Mouse (Mus musculus) testis, adult 2 months (tissue): ENCODE data around the gene Olfr45. TPM values are rescaled to one million over a fixed set of nuclear protein-coding genes. Genes with fewer than 3 reads are reported as not detected.

ENCODE experiments used
- H3K27ac ChIP-seq: fragments of 200-500 bp; 2 replicates; pipeline ENCODE4 v1.5.1; 2012; ENCODE audit warnings: low read depth, low read length; ENCODE audit not compliant: control insufficient read depth, insufficient read depth
- H3K27me3 ChIP-seq: fragments of 200-500 bp; 2 replicates; pipeline ENCODE4 v1.6.1; 2012; ENCODE audit warnings: mild to moderate bottlenecking, low read length, moderate library complexity; ENCODE audit not compliant: control insufficient read depth, insufficient read depth
- H3K36me3 ChIP-seq: fragments of 200-500 bp; 2 replicates; pipeline ENCODE4 v1.6.1; 2012; ENCODE audit warnings: mild to moderate bottlenecking, low read length; ENCODE audit not compliant: control insufficient read depth, insufficient read depth
- H3K4me1 ChIP-seq: fragments of 200-500 bp; 2 replicates; pipeline ENCODE4 v1.6.1; 2012; ENCODE audit warnings: low read length; ENCODE audit not compliant: control insufficient read depth, insufficient read depth
- H3K4me3 ChIP-seq: fragments of 200-500 bp; 2 replicates; pipeline ENCODE4 v1.5.1; 2012; ENCODE audit warnings: low read depth, mild to moderate bottlenecking, low read length, moderate library complexity, mixed read lengths; ENCODE audit not compliant: control insufficient read depth
- CTCF ChIP-seq: fragments of 200-500 bp; IDR thresholded peaks from 2 replicates; pipeline ENCODE4 v1.5.1; 2012; ENCODE audit warnings: low read depth, mild to moderate bottlenecking, inconsistent platforms, low read length, moderate library complexity; ENCODE audit not compliant: control insufficient read depth, insufficient read depth, insufficient replicate concordance
- POLR2A ChIP-seq: fragments of 200-500 bp; IDR thresholded peaks from 2 replicates; pipeline ENCODE4 v1.6.1; 2012; ENCODE audit warnings: low read depth, mild to moderate bottlenecking, inconsistent platforms, low read length, moderate library complexity; ENCODE audit not compliant: control insufficient read depth
- polyA plus RNA-seq: library from polyadenylated mRNA; depleted of rRNA; stranded (reverse); fragments of >200 nt; gene quantifications from 2 replicates; pipeline ENCODE4 v1.2.3, GENCODE M21; 2012; rRNA removed

Olfr45 gene
- polyA plus RNA-seq, 1 experiment: not detected

GRCm38 (mm10) chr7:140707536-140708284 lies 26.0 kb downstream of the Olfr45 start:
- H3K27ac ChIP-seq: peak overlapping the region; percentile 45; the same call in 1 of the 2 replicates
- H3K36me3 ChIP-seq: no peaks in the 10 kb centered on the region
- TF ChIP-seq POLR2A (no peak), CTCF (no peak)
- no peaks in the 10 kb centered on the region for H3K4me1 ChIP-seq
- no peak overlapping the region for H3K4me3 ChIP-seq
- no peaks in the 10 kb centered on the region for H3K27me3 ChIP-seq

GRCm38 (mm10) chr7:140717155-140718055 lies 35.7 kb downstream of the Olfr45 start:
- Histone ChIP-seq H3K4me1 (no peaks in the 10 kb centered on the region), H3K27ac (no peak overlapping the region), H3K4me3 (no peak overlapping the region), H3K36me3 (no peaks in the 10 kb centered on the region), H3K27me3 (no peaks in the 10 kb centered on the region)
- no peak for TF ChIP-seq POLR2A
- TF ChIP-seq CTCF: no peak

- H3K27ac ChIP-seq: no peak overlapping the region
- no peaks in the 10 kb centered on the region for H3K27me3 ChIP-seq
- no peaks in the 10 kb centered on the region for H3K4me1 ChIP-seq
- H3K36me3 ChIP-seq: no peaks in the 10 kb centered on the region
- TF ChIP-seq POLR2A: no peak
- TF ChIP-seq CTCF: no peak
- no peak overlapping the region for H3K4me3 ChIP-seq
Observed at GRCm38 (mm10) chr7:140721095-140721494, 39.3 kb downstream of the Olfr45 start.

- Histone ChIP-seq H3K27ac (no peak overlapping the region), H3K27me3 (no peaks in the 10 kb centered on the region), H3K36me3 (no peaks in the 10 kb centered on the region), H3K4me3 (no peak overlapping the region), H3K4me1 (no peaks in the 10 kb centered on the region)
- TF ChIP-seq CTCF: no peak
- TF ChIP-seq POLR2A: no peak
Observed at GRCm38 (mm10) chr7:140725558-140725957, 43.8 kb downstream of the Olfr45 start.

- Histone ChIP-seq H3K36me3 (no peaks in the 10 kb centered on the region), H3K4me1 (no peaks in the 10 kb centered on the region), H3K27me3 (no peaks in the 10 kb centered on the region), H3K4me3 (no peak overlapping the region), H3K27ac (no peak overlapping the region)
- TF ChIP-seq POLR2A (no peak), CTCF (no peak)
Observed at GRCm38 (mm10) chr7:140733162-140733561, 51.4 kb downstream of the Olfr45 start.

Other genes with a start within 250 kb of the Olfr45 start
- gene Olfr533, start 218.6 kb upstream of the Olfr45 start, polyA plus RNA-seq: not detected in 2 replicates
- not detected in 2 replicates for gene Olfr535, start 197.7 kb upstream of the Olfr45 start, polyA plus RNA-seq
- gene Olfr536, start 174.6 kb upstream of the Olfr45 start, polyA plus RNA-seq: not detected in 2 replicates
- gene Olfr538, start 114.1 kb upstream of the Olfr45 start, polyA plus RNA-seq: 0.11 and 0.13 TPM in 2 replicates
- 0.17 and 0.32 TPM in 2 replicates for gene Olfr46, start 80.7 kb upstream of the Olfr45 start, polyA plus RNA-seq
- gene Olfr61, start 53.0 kb upstream of the Olfr45 start, polyA plus RNA-seq: 0.08 and 0.26 TPM in 2 replicates
- gene Olfr53, start 35.5 kb upstream of the Olfr45 start, polyA plus RNA-seq: 0.28 TPM in 1 of 2 replicates, not detected in the other
- 0.65 and 0.82 TPM in 2 replicates for gene Olfr539, start 22.0 kb upstream of the Olfr45 start, polyA plus RNA-seq
- gene Olfr541, start 15.3 kb downstream of the Olfr45 start, polyA plus RNA-seq: not detected in 2 replicates
- gene Cyp2e1, start 81.8 kb downstream of the Olfr45 start, polyA plus RNA-seq: 0.33 and 0.84 TPM in 2 replicates
- 249 and 286 TPM in 2 replicates for gene Syce1, start 105.9 kb downstream of the Olfr45 start, polyA plus RNA-seq
- 1.6 and 1.7 TPM in 2 replicates for gene Zfp941, start 140.2 kb downstream of the Olfr45 start, polyA plus RNA-seq
- 0.45 TPM in 1 of 2 replicates, not detected in the other for gene Urah, start 153.1 kb downstream of the Olfr45 start, polyA plus RNA-seq
- gene Scgb1c1, start 163.6 kb downstream of the Olfr45 start, polyA plus RNA-seq: not detected in 2 replicates
- gene Odf3, start 165.9 kb downstream of the Olfr45 start, polyA plus RNA-seq: 539 and 573 TPM in 2 replicates
- not detected in 2 replicates for gene Gm45785, start 174.4 kb downstream of the Olfr45 start, polyA plus RNA-seq
- gene Ric8a, start 175.0 kb downstream of the Olfr45 start, polyA plus RNA-seq: 33.7 and 34.5 TPM in 2 replicates
- 20.8 and 22.9 TPM in 2 replicates for gene Bet1l, start 175.6 kb downstream of the Olfr45 start, polyA plus RNA-seq
- 74.8 and 77.4 TPM in 2 replicates for gene Psmd13, start 200.0 kb downstream of the Olfr45 start, polyA plus RNA-seq
- gene Sirt3, start 200.4 kb downstream of the Olfr45 start, polyA plus RNA-seq: 78.9 and 86.0 TPM in 2 replicates
- not detected in 2 replicates for gene Cox8b, start 218.5 kb downstream of the Olfr45 start, polyA plus RNA-seq
- gene Nlrp6, start 239.0 kb downstream of the Olfr45 start, polyA plus RNA-seq: 0.08 and 0.23 TPM in 2 replicates